10 mouse cellular contexts compared by ENCODE assay signal in the genomic region with DNA sequence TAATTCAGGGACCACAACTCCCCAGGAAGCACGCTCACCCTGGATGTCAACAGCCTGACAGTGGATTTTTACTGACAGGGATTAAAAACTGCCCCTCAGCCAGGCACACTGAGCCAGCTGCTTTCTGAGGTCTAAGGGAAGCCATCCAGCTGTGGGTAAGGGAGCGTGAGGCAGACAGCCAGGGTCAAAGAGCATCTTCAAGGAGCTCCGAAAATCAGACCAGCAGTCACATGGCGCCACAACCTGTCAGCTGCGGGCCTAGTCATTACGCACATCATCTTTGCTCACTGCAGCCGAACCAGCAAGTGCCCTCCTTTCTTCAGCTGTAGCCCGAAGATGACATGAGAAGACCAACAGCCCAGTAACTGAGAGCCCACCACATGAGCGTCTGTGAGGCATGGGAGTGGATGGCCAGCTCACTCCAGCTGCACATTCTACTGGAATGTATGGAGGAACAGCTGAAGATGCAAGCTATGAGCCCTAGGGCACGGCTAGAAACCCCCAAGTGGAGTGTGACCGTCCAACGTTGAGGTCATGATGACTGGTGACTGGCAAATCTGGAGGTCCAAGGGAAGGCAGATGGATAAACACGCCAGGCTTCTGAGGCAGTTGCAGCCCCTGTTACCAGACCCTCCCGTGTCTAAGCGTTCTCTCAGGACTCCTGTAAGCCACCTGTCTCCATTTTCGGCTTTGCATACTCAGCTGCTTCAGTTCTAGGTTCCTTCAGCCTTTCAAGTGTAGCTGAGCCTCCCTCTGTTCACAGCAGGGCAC. TPM values are rescaled to one million over a fixed set of nuclear protein-coding genes. Genes with fewer than 3 reads are reported as not detected.
DNase-seq lines count a peak whose midpoint lies in the region; ATAC-seq and TF ChIP-seq lines count a peak whose summit lies in the region.
"Had no signal": no experiment of that assay in that cellular context is flagged by ENCODE, and none has a peak within 500 bp of the region (broad histone marks: within the 10 kb centered on the region; RNA-seq: fewer than 3 reads in every experiment).

No protein-coding gene starts in this region.

- H3K27ac ChIP-seq in ES-Bruce4 (ENCODE audit: insufficient read depth, low read length): peak overlapping the region; percentile 62
- 0 out of 2 replicates have a peak overlapping the region, but pooled peaks have one; percentile 36 for H3K27ac ChIP-seq in hindbrain, postnatal 0 days
- peak overlapping the region; percentile 64; the same call in 1 of the 2 replicates for H3K27ac ChIP-seq in midbrain, embryonic 10.5 days (replicated peaks)
- H3K27ac ChIP-seq: neural tube, embryonic 12.5 days had no signal

- no peaks in the 10 kb centered on the region for H3K27me3 ChIP-seq in ES-Bruce4 (ENCODE audit: control insufficient read depth, insufficient read depth, low read length, poor library complexity, severe bottlenecking)
- H3K27me3 ChIP-seq in hindbrain, postnatal 0 days (ENCODE audit: insufficient read depth, low read length): no peaks in the 10 kb centered on the region
- peaks cover 18% of the 10 kb centered on the region for H3K27me3 ChIP-seq in midbrain, embryonic 10.5 days (ENCODE audit: low read depth, poor library complexity, severe bottlenecking)
- H3K27me3 ChIP-seq: neural tube, embryonic 12.5 days had no signal

- no peaks in the 10 kb centered on the region for H3K9me3 ChIP-seq in ES-Bruce4 (replicated peaks; ENCODE audit: control insufficient read depth, insufficient read depth, low read length, poor library complexity, severe bottlenecking)
- H3K9me3 ChIP-seq in hindbrain, postnatal 0 days (ENCODE audit: low read length): no peaks in the 10 kb centered on the region
- no peaks in the 10 kb centered on the region for H3K9me3 ChIP-seq in midbrain, embryonic 10.5 days (replicated peaks)
- H3K9me3 ChIP-seq: neural tube, embryonic 12.5 days had no signal

- TF ChIP-seq EP300 in ES-Bruce4 (IDR thresholded peaks at IDR 0.05; ENCODE audit: insufficient read depth, low read depth, low read length): no peak; the same call in 1 of the 2 replicates

- H3K36me3 ChIP-seq in ES-Bruce4 (ENCODE audit: control insufficient read depth, insufficient read depth, low read length, poor library complexity, severe bottlenecking): no peaks in the 10 kb centered on the region
- no peaks in the 10 kb centered on the region for H3K36me3 ChIP-seq in hindbrain, postnatal 0 days (ENCODE audit: insufficient read depth, low read length)
- H3K36me3 ChIP-seq in midbrain, embryonic 10.5 days: peaks cover 11% of the 10 kb centered on the region; the same call in 1 of the 2 replicates
- H3K36me3 ChIP-seq: neural tube, embryonic 12.5 days had no signal

- ATAC-seq in hindbrain, postnatal 0 days: no peak

- no peak for TF ChIP-seq CTCF in ES-Bruce4 (IDR thresholded peaks at IDR 0.05; ENCODE audit: low read depth, low read length)
- no peak for TF ChIP-seq CTCF in hindbrain, postnatal 0 days (IDR thresholded peaks at IDR 0.05; ENCODE audit: low read depth)

- no peak overlapping the region for H3K4me2 ChIP-seq in hindbrain, postnatal 0 days (ENCODE audit: low read depth, low read length)
- H3K4me2 ChIP-seq: neural tube, embryonic 12.5 days had no signal

- 38% methylated on average over 16 of the region's 16 CpGs for WGBS in hindbrain, postnatal 0 days
- WGBS in midbrain, embryonic 10.5 days: 24% methylated on average over 16 of the region's 16 CpGs

- H3K4me3 ChIP-seq in ES-Bruce4 (ENCODE audit: low read depth, low read length): no peak overlapping the region
- no peak overlapping the region for H3K4me3 ChIP-seq in hindbrain, postnatal 0 days (ENCODE audit: low read length)
- 0 out of 2 replicates have a peak overlapping the region, but pooled peaks have one; percentile 4 for H3K4me3 ChIP-seq in midbrain, embryonic 10.5 days
- H3K4me3 ChIP-seq: neural tube, embryonic 12.5 days had no signal

- peak; percentile 39 for DNase-seq in embryo, embryonic 10.5 days (ENCODE audit: low spot score)
- DNase-seq in embryo, embryonic 11 days: no peak
- no peak for DNase-seq in hindbrain, postnatal 0 days (ENCODE audit: low spot score)
- peak; percentile 40 for DNase-seq in midbrain, embryonic 10.5 days (ENCODE audit: low spot score)
- no peak for DNase-seq in cerebellum, adult 18-20 months
- DNase-seq in natural killer cell, adult 2 months (ENCODE audit: low spot score in 2 of 2): no peak
- no peak for DNase-seq in cerebellum, postnatal 10 days
- DNase-seq: cerebellum, postnatal 25 days had no signal

- H3K9ac ChIP-seq in ES-Bruce4 (ENCODE audit: low read depth, poor library complexity, severe bottlenecking): no peak overlapping the region
- no peak overlapping the region for H3K9ac ChIP-seq in hindbrain, postnatal 0 days (replicated peaks; ENCODE audit: low read length)
- H3K9ac ChIP-seq: neural tube, embryonic 12.5 days had no signal

- TF ChIP-seq POLR2A in ES-Bruce4 (IDR thresholded peaks at IDR 0.05; ENCODE audit: insufficient read depth, low read length): no peak

- peaks cover 24% of the 10 kb centered on the region for H3K4me1 ChIP-seq in ES-Bruce4 (ENCODE audit: control insufficient read depth, insufficient read depth, low read length)
- peaks cover 15% of the 10 kb centered on the region; the same call in 1 of the 2 replicates for H3K4me1 ChIP-seq in hindbrain, postnatal 0 days (ENCODE audit: insufficient read depth, low read length)
- H3K4me1 ChIP-seq in midbrain, embryonic 10.5 days: peaks cover 84% of the 10 kb centered on the region

RNA-seq across cellular contexts. Expression of gene Ccdc88c, which starts 33.1 kb away (rescaled TPM):
- 69.0 and 73.5 TPM in 2 replicates for polyA plus RNA-seq in ES-Bruce4 (2011; ENCODE audit: insufficient read depth, insufficient read length, low read depth, missing spikeins)
- 17.7 and 23.3 TPM in 2 replicates for total RNA-seq in hindbrain, postnatal 0 days (2014; rRNA removed)
- 11.2 and 13.0 TPM in 2 replicates for polyA plus RNA-seq in hindbrain, postnatal 0 days (2015; fragmentation: Nextera tagmentation; extraction: Ambion mirVana)
- 14.8 and 15.8 TPM in 2 replicates for polyA plus RNA-seq in midbrain, embryonic 10.5 days (2016; fragmentation: Nextera tagmentation; extraction: Ambion mirVana)

Comparison
In these comparisons a context has a peak if more than half of its experiments do, and no peak if none do; other contexts are left out.
1. DNase-seq: peak in embryo, embryonic 10.5 days (single experiment) and midbrain, embryonic 10.5 days (single experiment); none in embryo, embryonic 11 days (single experiment), hindbrain, postnatal 0 days (single experiment), cerebellum, adult 18-20 months (0 of 2), natural killer cell, adult 2 months (0 of 2) and cerebellum, postnatal 10 days (0 of 2).
2. Peak in every context shown above with its lines, with median percentiles within 50 percentile points of each other: H3K27ac ChIP-seq.